Mouse (Mus musculus) 416B (cell line): ENCODE results near the gene Entr1.
"Not testable (repeated sequence)": the region's sequence is repeated elsewhere in the genome, so short reads cannot be mapped to it uniquely, and the experiment has no call there.

Experiments used
- DNase-seq: peaks from one replicate; pipeline ENCODE4 v3.0.0; 2011; ENCODE audit warnings: low read depth

The Entr1 gene

GRCm38 (mm10) chr2:26388682-26389153 is 398 bp downstream of the Entr1 start:
- DNase-seq: no peak

- no peak for DNase-seq
These were observed 1.4 kb downstream of the Entr1 start for GRCm38 (mm10) chr2:26387713-26388112.

GRCm38 (mm10) chr2:26380871-26381270 is 8.2 kb downstream of the Entr1 start:
- not testable (repeated sequence) for DNase-seq

GRCm38 (mm10) chr2:26380131-26380771 is 8.9 kb downstream of the Entr1 start, which contains the start of gene Snapc4:
Snapc4 (minus strand) TSS chr2:26380653.
- DNase-seq: peak; percentile 85

GRCm38 (mm10) chr2:26372396-26372795 is 16.7 kb downstream of the Entr1 start:
- no peak for DNase-seq

GRCm38 (mm10) chr2:26368572-26368971 is 20.5 kb downstream of the Entr1 start:
- DNase-seq: no peak

GRCm38 (mm10) chr2:26367911-26368310 is 21.2 kb downstream of the Entr1 start:
- DNase-seq: no peak

- DNase-seq: no peak
These were observed 24.2 kb downstream of the Entr1 start for GRCm38 (mm10) chr2:26364738-26365465.

GRCm38 (mm10) chr2:26363481-26363880 is 25.6 kb downstream of the Entr1 start:
- no peak for DNase-seq

- DNase-seq: no peak
These were observed 26.1 kb downstream of the Entr1 start for GRCm38 (mm10) chr2:26362991-26363390.

GRCm38 (mm10) chr2:26360772-26361171 is 28.3 kb downstream of the Entr1 start, which contains the start of gene Card9:
Card9 (minus strand) TSS chr2:26360918.
- peak; percentile 84 for DNase-seq

GRCm38 (mm10) chr2:26359983-26360382 is 29.1 kb downstream of the Entr1 start:
- DNase-seq: peak; percentile 82

GRCm38 (mm10) chr2:26358667-26359320 is 30.3 kb downstream of the Entr1 start:
- DNase-seq: peak; percentile 42

- DNase-seq: no peak
These were observed 31.6 kb downstream of the Entr1 start for GRCm38 (mm10) chr2:26357484-26357883.

- peak; percentile 48 for DNase-seq
These were observed 32.4 kb downstream of the Entr1 start for GRCm38 (mm10) chr2:26356678-26357077.

GRCm38 (mm10) chr2:26356231-26356630 is 32.9 kb downstream of the Entr1 start:
- DNase-seq: no peak

- no peak for DNase-seq
These were observed 34.7 kb downstream of the Entr1 start for GRCm38 (mm10) chr2:26354401-26354800.

GRCm38 (mm10) chr2:26353066-26353980 is 35.8 kb downstream of the Entr1 start:
- DNase-seq: no peak

- DNase-seq: peak; percentile 11
These were observed 36.7 kb downstream of the Entr1 start for GRCm38 (mm10) chr2:26352291-26352910.

- peak; percentile 94 for DNase-seq
These were observed 37.5 kb downstream of the Entr1 start, which contains the start of gene Dnlz for GRCm38 (mm10) chr2:26351358-26352290. Dnlz (minus strand) TSS chr2:26352110.
